Mouse (Mus musculus) embryonic fibroblast, embryonic 13.5 days (primary cell): Measurements from ENCODE around the gene Phldb1.
"Not testable (repeated sequence)": the region's sequence is repeated elsewhere in the genome, so short reads cannot be mapped to it uniquely, and the experiment has no call there.

ENCODE experiments used
- CTCF ChIP-seq: IDR thresholded peaks from 2 replicates; pipeline ENCODE4 v1.5.1; 2011; ENCODE audit warnings: mild to moderate bottlenecking, control low read depth, low read length, moderate library complexity, borderline replicate concordance; ENCODE audit not compliant: insufficient read depth
- POLR2A ChIP-seq: IDR thresholded peaks from 2 replicates; pipeline ENCODE4 v1.6.1; 2011; ENCODE audit warnings: low read depth, mild to moderate bottlenecking, control low read depth, low read length, moderate library complexity

DNA sequence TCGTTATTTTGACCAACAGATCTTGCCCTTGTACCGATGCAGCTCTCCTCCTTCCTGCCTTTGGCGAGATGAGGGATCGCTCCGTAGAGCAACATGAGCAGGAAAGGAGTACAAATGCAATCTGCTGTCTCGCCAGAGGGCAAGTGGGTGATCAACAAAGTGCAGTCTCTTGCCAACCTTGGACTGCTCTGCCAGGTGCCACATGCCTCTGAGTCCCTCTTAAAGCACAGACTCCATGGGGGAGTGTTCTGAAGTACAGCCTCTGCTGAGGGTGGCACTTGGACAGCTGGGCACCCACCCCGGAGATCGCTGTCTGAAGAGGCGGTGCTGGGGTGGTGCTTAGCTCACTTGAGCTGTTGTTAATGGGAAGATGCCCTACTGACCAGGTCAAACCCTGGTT lies 96.3 kb downstream of the Phldb1 start:
- not testable (repeated sequence) for TF ChIP-seq CTCF, POLR2A
